Mouse (Mus musculus) gastrocnemius, postnatal 36 days (tissue): ENCODE measurements at regions not wholly inside any gene's neighbourhood (a gene's known extent, or its start where the extent isn't known, plus 50 kb on each side); places are given as distances from the start of the nearest gene placed in this dataset.

Experiments
- DNase-seq, 2 experiments: peaks; one replicate each; pipeline ENCODE4 v3.0.0; 2022
- intact Hi-C: fragments of 180-260 bp; cut with DNase I; formaldehyde crosslinking; loops from one replicate; pipeline ENCODE4 v1.15.1; 2025

- DNase-seq, result no peak
- intact Hi-C loops, result no loop called here
Measured at GRCm38 (mm10) chr8:127884641-127885040, 473.8 kb upstream of the Nrp1 start.

- intact Hi-C loops, result no loop called here
- DNase-seq, result no peak
Measured at GRCm38 (mm10) chr8:127885211-127885610, 473.2 kb upstream of the Nrp1 start.

GRCm38 (mm10) chr8:127885831-127886230, 472.6 kb upstream of the Nrp1 start:
- intact Hi-C loops, result no loop called here
- DNase-seq, result no peak

GRCm38 (mm10) chr8:127890729-127891128, 467.7 kb upstream of the Nrp1 start:
- intact Hi-C loops, result no loop called here
- no peak for DNase-seq

- intact Hi-C loops, result no loop called here
- DNase-seq, result no peak
Measured at GRCm38 (mm10) chr8:127894284-127894683, 464.1 kb upstream of the Nrp1 start.

- intact Hi-C loops, result no loop called here
- no peak for DNase-seq
Measured at GRCm38 (mm10) chr8:127908436-127908835, 450.0 kb upstream of the Nrp1 start.

- DNase-seq, result no peak
- intact Hi-C loops, result no loop called here
Measured at GRCm38 (mm10) chr8:127909580-127909979, 448.8 kb upstream of the Nrp1 start.

GRCm38 (mm10) chr8:127914086-127914485, 444.3 kb upstream of the Nrp1 start:
- peak in 1 of 2 experiments; percentile 13 for DNase-seq

GRCm38 (mm10) chr8:127914914-127915313, 443.5 kb upstream of the Nrp1 start:
- intact Hi-C loops, result no loop called here
- no peak for DNase-seq

More at GRCm38 (mm10) chr8:127914086-127914485, 444.3 kb upstream of the Nrp1 start:
- intact Hi-C loops, result no loop called here

- no peak for DNase-seq
- intact Hi-C loops, result no loop called here
Measured at GRCm38 (mm10) chr8:127915591-127916028, 442.8 kb upstream of the Nrp1 start.

- intact Hi-C loops, result no loop called here
Measured at GRCm38 (mm10) chr8:127921925-127922324, 436.5 kb upstream of the Nrp1 start.

GRCm38 (mm10) chr8:127923321-127923720, 435.1 kb upstream of the Nrp1 start:
- no peak for DNase-seq
- intact Hi-C loops, result no loop called here

More at GRCm38 (mm10) chr8:127921925-127922324, 436.5 kb upstream of the Nrp1 start:
- DNase-seq, result no peak

- no peak for DNase-seq
- intact Hi-C loops, result no loop called here
Measured at GRCm38 (mm10) chr8:127932276-127932675, 426.1 kb upstream of the Nrp1 start.

GRCm38 (mm10) chr8:127936792-127937435, 421.5 kb upstream of the Nrp1 start:
- intact Hi-C loops, result no loop called here

GRCm38 (mm10) chr8:127939284-127939985, 419.0 kb upstream of the Nrp1 start:
- intact Hi-C loops, result no loop called here
- DNase-seq, result no peak

More at GRCm38 (mm10) chr8:127936792-127937435, 421.5 kb upstream of the Nrp1 start:
- no peak for DNase-seq

- no peak for DNase-seq
- intact Hi-C loops, result no loop called here
Measured at GRCm38 (mm10) chr8:127939986-127940359, 418.4 kb upstream of the Nrp1 start.

GRCm38 (mm10) chr8:127942319-127942718, 416.1 kb upstream of the Nrp1 start:
- intact Hi-C loops, result no loop called here
- no peak for DNase-seq

GRCm38 (mm10) chr8:127944955-127945498, 413.4 kb upstream of the Nrp1 start:
- intact Hi-C loops, result no loop called here
- no peak for DNase-seq

- DNase-seq, result no peak
- intact Hi-C loops, result no loop called here
Measured at GRCm38 (mm10) chr8:127957571-127957970, 400.8 kb upstream of the Nrp1 start.

GRCm38 (mm10) chr8:127958351-127959044, 399.9 kb upstream of the Nrp1 start:
- intact Hi-C loops, result no loop called here
- DNase-seq, result no peak

- DNase-seq, result no peak
Measured at GRCm38 (mm10) chr8:127962862-127963261, 395.5 kb upstream of the Nrp1 start.

More at GRCm38 (mm10) chr8:127962862-127963261, 395.5 kb upstream of the Nrp1 start:
- intact Hi-C loops, result loop anchor here (10.0 kb wide), 1 partner anchor 108 kb away; no protein-coding TSS in a partner anchor
